Mouse (Mus musculus): ENCODE measurements at regions not wholly inside any gene's neighbourhood (a gene's known extent, or its start where the extent isn't known, plus 50 kb on each side); places are given as distances from the start of the nearest gene placed in this dataset.

DNA sequence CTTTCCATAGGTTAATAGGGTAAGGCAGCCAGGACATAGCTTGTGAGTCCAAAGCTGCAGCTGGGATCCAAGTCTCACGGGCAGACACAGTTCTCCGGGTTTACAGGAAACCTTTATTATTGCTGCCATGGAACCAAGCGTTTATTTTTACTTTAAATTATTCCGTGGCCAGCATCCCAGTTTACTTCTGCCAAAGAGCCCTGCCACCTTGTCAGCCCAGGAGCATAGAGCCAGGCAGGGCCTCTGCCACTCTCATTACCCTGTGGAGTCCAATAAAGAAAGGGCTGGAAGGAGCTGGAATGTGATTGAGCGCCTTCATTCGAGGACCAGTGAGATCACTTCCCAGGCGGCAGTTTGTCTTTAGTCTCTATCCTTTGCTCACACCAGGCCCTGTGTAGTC, 96.6 kb upstream of the Atp6ap2 start:
- DNase-seq: no peak

- DNase-seq: no peak
Measured at GRCm38 (mm10) chrX:12493216-12493615, 94.4 kb upstream of the Atp6ap2 start.

GRCm38 (mm10) chrX:12493916-12494315, 93.7 kb upstream of the Atp6ap2 start:
- DNase-seq: no peak

DNA sequence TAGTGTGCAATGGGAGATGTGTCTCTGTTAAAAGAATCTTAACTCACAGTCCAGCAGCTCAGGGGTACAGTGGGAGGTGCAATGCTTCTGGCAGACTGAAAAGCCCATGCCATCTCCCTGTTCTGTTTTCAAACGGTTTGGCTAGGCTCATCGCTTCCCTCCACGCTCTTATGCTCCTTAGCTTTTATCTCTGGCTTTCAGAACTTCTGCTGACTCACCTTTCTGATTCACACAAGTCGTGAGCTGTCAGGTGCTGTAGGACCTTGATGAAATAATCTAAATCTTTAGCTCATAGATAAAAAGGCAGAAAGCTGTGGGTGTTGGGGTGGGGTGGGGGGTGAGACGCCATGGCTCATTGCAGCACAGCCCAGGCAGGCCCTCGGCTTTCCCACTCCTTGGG, 93.1 kb upstream of the Atp6ap2 start:
- DNase-seq: no peak

DNA sequence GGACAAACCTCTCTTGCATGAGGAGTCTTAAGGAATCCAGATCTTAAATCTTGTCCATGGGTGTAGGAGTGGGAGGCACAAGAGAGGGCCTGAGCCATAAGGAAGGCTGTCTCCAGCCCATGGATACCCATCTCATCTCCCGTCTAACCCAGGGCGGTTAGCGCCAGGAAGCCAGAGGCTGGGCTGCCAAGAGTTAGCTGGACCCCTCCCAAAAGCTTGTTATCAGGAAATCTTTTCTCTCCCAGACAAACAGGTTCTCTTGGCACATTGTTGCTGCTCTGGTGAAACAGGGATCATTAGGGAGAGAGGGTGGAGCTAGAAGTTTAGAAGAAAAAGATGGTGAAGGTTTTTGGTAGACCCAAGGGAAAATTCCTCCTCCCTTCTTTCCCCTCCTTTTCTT, 87.0 kb upstream of the Atp6ap2 start:
- no peak for DNase-seq

DNA sequence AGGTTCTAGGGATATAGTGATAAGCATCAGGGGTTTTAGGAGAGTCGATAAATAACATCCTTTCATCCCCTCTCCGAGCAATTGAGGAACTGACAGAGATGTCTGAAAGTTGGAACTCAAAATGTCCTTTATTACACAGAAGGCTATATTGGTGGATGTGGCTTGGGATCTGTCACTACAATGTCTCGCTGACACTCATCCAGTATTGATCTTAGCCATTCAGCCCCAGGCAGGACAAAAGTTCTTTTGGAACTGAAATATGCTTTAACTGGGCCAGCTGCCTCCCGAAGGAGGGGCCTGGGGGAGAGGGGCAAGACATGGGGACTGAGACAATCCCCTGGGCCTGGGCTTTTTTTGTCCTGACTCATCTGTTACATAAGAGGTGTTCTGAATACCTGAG, 85.2 kb upstream of the Atp6ap2 start:
- DNase-seq: no peak

DNA sequence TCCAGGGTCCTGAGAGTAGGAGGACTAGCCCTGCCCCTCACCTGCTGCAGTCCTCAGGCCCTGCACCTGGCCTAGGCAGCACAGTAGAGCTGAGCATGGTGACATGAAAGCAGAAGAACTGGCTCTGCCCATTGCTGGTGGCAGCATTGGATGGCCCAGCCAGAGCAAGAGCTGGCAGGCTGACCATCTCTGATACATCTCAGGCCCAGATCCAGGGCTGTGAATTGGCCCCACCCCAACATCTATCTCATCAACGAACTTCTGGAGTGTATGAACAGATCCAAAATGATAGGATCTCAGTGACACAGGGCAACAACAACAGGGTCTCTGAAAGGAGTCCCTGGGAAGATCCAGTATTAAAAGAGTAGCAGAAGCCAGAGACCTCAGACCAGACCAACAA, 84.0 kb upstream of the Atp6ap2 start:
- no peak for DNase-seq

GRCm38 (mm10) chrX:12511119-12511518, 76.5 kb upstream of the Atp6ap2 start:
- DNase-seq: no peak

- DNase-seq: no peak
Measured at GRCm38 (mm10) chrX:12525044-12525443, 62.6 kb upstream of the Atp6ap2 start.

- DNase-seq: no peak
Measured at GRCm38 (mm10) chrX:12530406-12531311, 56.9 kb upstream of the Atp6ap2 start.

Data from thymus, postnatal 4 days (tissue).